Mouse (Mus musculus) ovary, postnatal 14 days (tissue): ENCODE data around the gene Hecw1.

ENCODE experiments used
- DNase-seq: peaks from one replicate; pipeline ENCODE4 v3.0.0; 2022; ENCODE audit warnings: low spot score

The Hecw1 gene

DNA sequence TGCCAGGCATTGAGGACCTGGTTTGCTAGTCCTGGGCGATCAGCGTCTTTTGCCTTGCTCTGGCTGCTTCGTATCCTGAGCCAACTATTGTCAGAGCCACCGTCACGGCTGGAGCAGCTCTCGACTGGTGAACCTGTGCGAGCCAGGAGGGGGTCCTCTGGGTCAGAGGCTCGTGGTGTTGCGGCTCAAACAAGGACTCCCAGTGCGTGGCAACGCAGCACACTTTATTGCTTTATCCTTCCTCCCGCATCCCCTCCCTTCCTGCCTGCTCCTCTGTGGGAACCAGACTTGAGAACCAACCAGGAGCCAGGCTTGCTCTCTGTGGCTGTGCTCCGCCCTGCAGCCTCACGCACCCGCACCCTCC lies at the start of gene Hecw1:
Gene Hecw1, minus strand, starts transcription at position 323 of the 364 bp plus-strand sequence.
- DNase-seq: no peak

GRCm38 (mm10) chr13:14561336-14561735 lies 38.3 kb upstream of the Hecw1 start:
- no peak for DNase-seq

DNA sequence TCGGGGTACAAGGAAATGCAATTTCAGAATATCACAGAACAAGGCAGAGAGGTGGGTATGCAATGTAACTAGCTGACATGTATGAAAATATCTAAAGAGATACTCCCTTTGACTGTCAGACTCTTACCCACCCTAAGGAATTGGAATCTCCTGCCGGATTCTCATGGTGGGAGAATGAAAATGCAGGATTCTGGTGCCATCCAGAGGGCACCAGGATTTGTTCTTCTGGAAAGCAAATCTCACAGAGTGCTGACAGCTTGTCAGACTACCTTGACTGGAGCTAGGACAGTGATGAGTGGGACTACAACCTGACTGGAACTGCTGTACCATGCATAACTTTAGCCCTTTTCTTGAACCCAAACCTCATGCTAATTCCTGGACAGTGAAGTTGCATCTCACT lies 29.6 kb upstream of the Hecw1 start:
- no peak for DNase-seq

DNA sequence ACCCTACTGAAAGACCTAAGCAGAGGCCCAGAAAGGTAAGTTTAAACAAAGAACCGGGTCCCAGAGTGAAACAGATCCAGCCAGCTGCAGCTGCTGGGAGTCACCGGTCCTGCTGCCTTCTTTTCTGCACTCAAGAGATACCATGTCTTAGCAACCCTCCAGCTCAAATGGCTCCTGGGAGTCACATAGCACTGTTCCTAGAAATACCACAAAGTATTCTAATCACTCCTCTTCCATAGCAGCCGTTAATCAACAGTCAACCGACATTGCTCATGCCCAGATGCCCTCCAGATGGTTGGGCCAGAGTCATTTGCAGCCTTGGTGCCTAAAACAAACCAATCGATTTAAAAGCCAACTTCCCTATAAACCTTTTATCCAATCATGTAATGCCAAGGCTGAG lies 19.8 kb upstream of the Hecw1 start:
- DNase-seq: no peak

DNA sequence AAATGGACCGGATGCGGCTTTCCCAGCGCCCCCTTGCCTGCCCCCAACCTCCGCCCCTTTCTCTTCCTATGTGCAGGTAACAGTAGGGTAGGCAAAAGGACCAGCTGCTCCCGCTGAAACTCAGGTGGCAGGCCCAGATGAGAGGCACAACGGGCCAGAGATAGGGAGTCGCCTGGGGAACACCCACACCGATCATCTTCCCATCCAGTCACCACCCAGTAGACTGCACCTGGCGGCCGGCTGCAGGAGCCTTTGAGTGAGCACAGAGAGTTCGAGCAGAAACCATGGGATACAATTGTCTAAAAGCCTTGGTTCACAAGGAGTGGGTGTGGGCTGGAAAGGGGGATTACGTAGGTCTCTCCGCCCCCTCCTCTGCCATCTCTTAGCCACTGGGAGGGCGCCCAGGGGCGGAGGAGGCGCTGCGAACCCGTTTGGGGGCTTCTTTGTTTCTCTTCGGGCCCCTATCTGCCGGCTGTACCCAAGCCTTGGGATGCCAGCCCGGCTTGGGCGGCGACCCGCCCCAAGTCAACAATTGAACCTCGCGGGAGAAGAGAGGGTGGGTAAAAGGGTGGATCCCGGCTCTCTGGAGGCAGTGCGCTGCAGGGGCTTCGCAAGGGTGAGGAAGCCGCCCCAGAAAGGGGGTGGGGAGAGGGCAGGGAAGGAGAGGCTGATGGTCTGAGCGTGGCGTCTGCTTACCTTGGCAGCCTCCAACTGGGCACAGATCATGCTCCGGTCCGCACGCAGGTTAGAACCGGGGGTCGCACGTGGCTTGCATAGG lies 711 bp downstream of the Hecw1 start:
- no peak for DNase-seq

- DNase-seq: no peak
Observed at GRCm38 (mm10) chr13:14521746-14522127, 1.3 kb downstream of the Hecw1 start.

GRCm38 (mm10) chr13:14519605-14520004 lies 3.4 kb downstream of the Hecw1 start:
- DNase-seq: no peak

- DNase-seq: no peak
Observed at GRCm38 (mm10) chr13:14517478-14517877, 5.5 kb downstream of the Hecw1 start.

DNA sequence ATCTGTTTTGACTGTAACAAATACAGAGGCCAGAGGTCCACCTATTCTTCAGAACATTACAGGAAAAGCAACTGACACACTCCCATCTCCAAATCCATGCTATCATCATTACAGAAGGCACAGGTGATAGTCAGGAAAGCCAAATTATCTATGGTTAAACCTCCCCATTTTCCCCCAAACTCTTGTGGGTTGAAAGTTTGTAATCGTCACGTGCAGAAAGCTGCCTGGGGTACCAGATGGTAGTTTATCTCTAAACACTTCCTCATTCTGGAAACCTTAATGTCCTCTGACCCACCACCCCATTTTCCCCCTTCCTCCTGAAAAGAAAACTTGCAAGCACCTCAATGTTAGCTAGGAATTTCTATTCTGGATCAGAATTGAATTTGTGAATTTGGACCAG lies 7.9 kb downstream of the Hecw1 start:
- no peak for DNase-seq

DNA sequence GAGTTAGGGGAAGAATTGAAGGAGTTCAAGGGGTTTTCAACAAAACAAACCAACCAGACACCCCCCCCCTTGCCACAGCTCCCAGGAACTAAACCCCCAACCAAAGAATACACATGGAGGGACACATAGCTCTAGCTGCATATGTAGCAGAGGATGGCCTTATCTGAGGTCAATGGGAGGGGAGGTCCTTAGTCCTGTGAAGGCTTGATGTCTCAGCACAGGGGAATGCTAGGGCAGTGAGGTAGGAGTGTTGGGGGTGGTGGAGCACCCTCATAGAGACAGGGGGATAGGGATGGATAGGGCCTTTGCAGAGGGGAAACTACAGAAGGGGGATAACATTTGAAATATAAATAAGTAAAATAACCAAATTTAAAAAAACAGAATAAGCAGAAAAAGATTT lies 9.1 kb downstream of the Hecw1 start:
- no peak for DNase-seq

GRCm38 (mm10) chr13:14506765-14507164 lies 16.3 kb downstream of the Hecw1 start:
- no peak for DNase-seq

GRCm38 (mm10) chr13:14500251-14500650 lies 22.8 kb downstream of the Hecw1 start:
- DNase-seq: no peak

DNA sequence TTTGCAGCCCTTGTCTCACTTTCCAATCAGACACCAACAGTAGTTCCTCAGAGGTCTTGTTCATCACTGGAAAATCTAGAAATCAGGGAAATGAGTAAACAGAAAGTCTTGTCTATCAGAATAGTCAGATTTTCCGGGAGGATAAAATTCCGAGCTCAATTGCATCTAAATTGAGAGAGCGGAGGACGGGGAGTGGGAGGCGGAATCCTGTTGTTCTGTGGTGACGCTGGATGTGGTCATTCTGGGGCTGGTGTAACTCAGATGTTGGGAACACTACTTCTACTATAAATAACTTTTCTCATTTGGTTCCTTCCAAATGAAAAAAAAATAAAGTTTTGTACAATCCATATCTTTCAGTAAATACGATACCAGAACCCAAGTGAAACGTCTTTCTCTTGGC lies 24.2 kb downstream of the Hecw1 start:
- no peak for DNase-seq

GRCm38 (mm10) chr13:14496954-14497353 lies 26.1 kb downstream of the Hecw1 start:
- DNase-seq: no peak

- DNase-seq: no peak
Observed at GRCm38 (mm10) chr13:14487812-14488211, 35.2 kb downstream of the Hecw1 start.

DNA sequence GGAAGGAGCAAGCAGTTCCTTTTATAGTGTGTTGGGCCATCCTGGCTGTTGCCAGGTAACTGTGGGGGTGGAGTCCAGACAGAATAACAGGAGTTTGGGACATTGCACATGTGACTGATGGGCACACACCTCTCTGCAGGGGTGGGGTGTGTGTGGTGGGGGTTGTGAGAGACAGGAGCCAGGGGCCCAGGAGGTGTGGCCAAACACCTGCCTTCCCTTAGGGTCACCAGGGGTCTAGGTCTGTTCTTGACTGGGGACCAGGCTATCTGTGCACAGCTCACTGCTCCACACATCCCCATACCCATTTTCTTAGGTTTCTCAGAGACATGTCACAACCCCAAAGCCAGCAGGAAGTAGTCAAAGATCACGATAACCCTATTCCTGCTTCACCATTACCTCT lies 51.9 kb downstream of the Hecw1 start:
- DNase-seq: no peak

- no peak for DNase-seq
Observed at GRCm38 (mm10) chr13:14467517-14467916, 55.5 kb downstream of the Hecw1 start.

DNA sequence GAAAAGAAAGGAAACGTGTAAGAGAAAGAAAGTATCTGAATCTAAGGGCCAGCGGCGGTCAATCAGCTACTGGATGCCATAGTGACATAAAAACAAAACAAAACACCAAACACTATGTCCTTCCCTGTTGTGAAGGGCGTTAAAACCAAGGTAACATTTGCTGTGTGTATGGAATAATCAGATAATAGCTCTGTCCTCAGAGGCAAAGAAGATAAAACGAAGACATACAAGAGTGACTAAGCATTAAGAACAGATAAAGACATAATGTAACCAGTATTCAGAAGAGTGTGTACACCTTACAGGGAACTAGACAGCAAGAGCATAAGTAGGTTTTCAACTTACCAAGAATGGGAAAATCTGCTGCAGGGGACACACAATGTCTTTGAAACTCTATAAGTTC lies 62.0 kb downstream of the Hecw1 start:
- no peak for DNase-seq

DNA sequence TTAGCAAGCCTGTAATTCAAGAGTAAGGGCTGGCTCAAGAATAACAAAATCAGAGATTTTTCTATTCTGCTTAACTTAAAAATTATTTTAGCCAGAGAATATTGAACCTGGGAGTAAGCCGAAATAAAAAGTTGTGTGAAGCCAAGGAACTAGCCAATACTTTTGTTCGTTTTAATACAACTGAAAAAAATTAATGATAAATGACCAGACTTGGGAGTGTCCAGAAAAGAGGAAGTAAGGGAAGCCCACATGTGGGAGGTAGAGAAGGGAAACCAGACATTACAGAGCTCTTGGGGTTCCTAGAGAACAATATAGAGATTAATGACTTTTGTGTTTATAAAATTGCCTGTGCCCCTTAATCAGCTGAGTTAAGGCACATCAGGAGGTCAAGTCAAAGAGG lies 66.0 kb downstream of the Hecw1 start:
- no peak for DNase-seq

DNA sequence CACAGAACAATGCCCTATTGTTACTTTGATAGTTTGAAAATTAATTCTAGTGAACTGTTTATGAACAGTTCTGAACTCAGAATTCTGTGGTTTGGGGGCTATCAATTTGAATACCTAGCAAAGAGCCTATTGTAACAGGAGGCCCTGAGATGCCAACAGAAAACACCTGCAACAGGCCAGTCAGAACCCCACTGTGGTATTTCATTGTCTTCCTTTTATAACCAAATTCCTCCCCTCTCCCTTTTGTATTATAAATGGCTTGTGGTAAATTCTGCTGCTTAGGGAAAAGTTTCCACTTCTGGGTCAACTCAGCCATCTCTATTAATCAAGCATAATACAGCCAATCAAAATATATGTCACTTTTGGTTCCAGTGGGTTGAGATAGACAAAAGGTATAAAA lies 83.5 kb downstream of the Hecw1 start:
- no peak for DNase-seq

DNA sequence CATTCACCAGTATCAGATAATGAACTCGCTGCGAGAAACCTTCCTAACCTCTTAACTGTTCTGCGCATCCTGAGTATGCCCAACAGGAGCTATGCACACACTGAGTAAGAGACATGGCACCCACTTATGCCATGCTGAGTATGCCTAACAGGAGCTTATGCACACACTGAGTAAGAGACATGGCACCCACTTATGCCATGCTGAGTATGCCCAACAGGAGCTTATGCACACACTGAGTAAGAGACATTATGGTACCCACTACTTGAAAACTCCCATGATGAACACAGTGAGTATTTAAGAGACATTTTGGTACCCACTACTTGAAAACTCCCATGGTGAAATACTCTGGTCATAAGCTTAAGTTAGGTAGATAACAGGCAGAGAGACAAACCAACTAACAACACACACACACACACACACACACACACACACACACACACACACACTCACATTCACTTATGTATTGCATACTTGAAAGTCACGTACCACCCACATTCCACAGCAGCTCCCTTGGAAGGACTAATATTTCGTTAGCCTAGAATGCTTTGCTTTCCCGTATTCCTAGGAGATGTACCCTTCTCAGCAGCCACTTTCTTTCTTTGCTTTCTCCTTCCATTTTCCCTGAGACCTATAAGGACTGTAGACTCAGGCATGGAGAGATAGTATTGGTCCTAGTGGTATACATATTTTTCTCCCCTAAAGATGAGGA lies 94.0 kb downstream of the Hecw1 start:
- DNase-seq: no peak

DNA sequence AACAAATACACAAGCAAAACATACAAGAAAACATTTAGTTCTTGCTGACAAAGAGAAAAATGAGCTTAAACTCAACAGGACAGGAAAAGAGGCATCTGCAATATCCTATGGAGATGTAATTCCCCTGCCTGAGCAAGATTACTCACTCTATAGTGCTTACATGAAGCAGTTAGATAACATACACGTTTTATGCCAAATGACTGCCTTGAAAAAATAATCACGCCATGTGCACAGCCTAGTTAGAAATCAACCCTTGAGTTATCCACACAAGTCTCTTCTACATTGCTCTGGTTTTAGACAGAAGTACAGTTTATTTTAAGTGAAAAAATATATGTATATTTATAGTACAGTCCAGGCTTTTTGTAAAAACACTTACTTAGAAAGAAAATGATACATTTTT lies 98.2 kb downstream of the Hecw1 start:
- no peak for DNase-seq

DNA sequence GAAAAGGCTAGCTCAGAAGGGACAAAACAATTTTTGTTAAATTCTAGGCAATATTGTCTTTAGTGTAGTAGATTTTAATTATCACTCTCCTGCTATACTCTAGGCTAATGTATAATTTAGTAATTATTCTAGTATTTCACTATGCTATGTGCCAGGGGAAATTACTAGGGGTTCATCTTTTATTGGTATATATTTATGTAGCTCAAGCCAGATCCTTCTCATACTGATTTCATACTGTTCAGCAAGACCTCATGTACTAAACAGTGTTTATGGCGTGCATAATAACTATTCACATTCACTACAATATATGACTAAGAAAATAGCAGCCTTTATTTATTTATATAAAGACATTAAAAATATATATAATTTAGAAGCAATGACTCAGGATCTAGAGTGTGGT lies 109.6 kb downstream of the Hecw1 start:
- no peak for DNase-seq

DNA sequence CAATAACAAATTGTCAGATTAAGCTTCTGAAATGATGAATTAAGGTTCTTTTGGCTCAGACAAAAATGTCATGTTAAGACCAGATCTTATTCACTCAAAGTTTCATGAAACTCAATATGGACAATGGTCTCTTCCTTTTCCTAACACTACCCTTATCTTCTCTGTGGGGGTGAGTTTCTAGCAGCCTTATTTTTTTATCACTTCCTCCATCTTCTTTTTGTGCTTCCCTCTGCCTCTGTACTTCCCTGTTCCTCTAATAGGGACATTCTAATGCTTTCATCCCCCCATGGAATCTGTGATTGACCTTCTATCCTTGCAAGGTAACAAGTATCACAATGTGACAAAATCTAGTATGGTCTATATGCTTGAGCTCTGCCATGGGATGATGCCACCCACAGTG lies 148.6 kb downstream of the Hecw1 start:
- DNase-seq: no peak
